Mouse (Mus musculus) gastrocnemius, adult 8-10 months (tissue): ENCODE results near the gene Themis. TPM values are rescaled to one million over a fixed set of nuclear protein-coding genes. Genes with fewer than 3 reads are reported as not detected.

Source experiments
- DNase-seq, 2 experiments: peaks; one replicate each; pipeline ENCODE4 v3.0.0; 2022; ENCODE audit warnings: low spot score in 2 of 2
- total RNA-seq, 4 experiments: library from RNA; stranded (reverse); gene quantifications; 2 replicates each; pipeline ENCODE4 v1.2.4; 2022

The Themis gene
- not detected for total RNA-seq

- no peak for DNase-seq
Observed at GRCm38 (mm10) chr10:28668261-28668660, at the start of gene Themis. TSS of gene Themis (plus strand) at chr10:28668360.

DNA sequence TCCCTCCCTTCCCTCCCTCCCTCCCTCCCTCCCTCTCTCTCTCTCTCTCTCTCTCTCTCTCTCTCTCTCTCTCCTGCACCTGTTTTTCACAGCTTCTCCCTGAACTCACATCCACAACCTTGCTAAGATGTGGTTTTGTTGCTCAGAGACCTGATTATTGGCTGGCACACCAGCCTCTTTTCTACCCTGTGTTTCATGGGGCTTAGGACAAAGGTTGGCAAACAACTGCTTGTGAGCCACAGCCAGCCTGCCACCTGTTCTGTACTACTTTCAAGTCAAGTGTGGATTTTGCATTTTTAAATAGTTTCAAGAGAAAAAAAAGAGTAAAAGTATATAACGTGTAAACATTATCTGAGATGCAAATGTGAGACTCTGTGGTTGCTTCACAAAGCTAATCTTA lies 48.7 kb upstream of the Themis start:
- DNase-seq: no peak

- DNase-seq: no peak
Observed at GRCm38 (mm10) chr10:28636096-28636495, 32.1 kb upstream of the Themis start.

- DNase-seq: no peak
Observed at GRCm38 (mm10) chr10:28641887-28642286, 26.3 kb upstream of the Themis start.

DNA sequence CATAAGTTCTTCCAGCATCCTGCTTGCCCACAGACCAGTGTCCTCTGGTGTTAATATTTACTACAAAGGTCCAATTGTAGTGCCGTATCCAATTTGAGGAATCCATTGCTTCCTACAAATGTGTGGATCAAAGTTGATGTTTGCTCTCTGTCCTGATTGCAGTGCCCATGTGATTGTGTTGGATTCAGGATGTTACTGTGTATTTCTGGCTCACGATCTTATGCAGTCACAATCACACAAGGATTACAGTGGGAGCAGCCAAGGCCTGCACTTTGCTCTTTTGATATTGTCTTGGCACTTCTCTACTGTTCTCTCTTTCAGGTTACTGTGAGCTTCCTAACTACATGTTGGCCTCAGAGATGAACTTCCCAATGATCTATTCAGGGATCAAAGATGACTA lies 20.3 kb upstream of the Themis start:
- no peak for DNase-seq

GRCm38 (mm10) chr10:28649109-28649899 lies 18.9 kb upstream of the Themis start:
- no peak for DNase-seq

GRCm38 (mm10) chr10:28649900-28650160 lies 18.3 kb upstream of the Themis start:
- DNase-seq: no peak

GRCm38 (mm10) chr10:28651910-28652309 lies 16.2 kb upstream of the Themis start:
- DNase-seq: no peak

GRCm38 (mm10) chr10:28654733-28655132 lies 13.4 kb upstream of the Themis start:
- no peak for DNase-seq

DNA sequence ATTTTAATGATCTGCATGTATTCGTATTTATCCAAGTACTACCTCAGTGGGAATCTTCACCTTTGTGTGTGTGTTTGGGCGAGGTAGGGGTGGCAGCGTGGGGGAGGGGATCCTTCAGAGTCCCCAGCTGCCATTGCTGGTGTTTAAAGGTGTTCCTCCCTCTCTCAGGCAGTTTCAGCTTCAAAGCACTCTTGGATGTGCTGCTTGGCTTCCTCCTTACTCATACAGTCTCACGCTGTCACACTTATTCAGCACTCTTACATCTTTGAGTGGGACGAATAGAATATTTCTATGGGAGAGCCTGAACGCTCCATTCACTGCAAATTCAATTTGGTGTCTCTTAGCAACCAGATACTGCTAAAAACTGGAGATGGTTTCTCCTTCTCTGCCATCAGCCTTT lies 3.0 kb upstream of the Themis start:
- DNase-seq: no peak

DNA sequence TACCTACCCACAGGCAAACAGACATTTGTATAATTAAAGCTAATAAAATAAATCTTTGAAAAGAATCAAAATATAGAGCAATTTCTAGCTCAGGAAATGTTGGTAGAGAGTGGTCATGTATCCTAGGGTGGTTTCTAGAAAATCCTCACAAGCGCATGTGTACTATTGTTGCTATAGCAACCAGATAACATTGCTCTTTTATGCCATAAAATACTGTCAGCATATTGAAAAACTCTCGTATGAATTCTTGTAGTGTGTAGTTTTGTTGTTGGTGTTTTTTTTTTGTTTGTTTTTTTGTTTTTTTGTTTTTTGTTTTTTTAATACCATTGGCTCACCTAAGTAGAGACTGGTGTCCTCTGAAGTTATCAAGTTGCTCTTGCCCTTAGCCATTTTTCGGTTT lies 5.8 kb downstream of the Themis start:
- no peak for DNase-seq

GRCm38 (mm10) chr10:28675337-28675736 lies 7.2 kb downstream of the Themis start:
- no peak for DNase-seq

DNA sequence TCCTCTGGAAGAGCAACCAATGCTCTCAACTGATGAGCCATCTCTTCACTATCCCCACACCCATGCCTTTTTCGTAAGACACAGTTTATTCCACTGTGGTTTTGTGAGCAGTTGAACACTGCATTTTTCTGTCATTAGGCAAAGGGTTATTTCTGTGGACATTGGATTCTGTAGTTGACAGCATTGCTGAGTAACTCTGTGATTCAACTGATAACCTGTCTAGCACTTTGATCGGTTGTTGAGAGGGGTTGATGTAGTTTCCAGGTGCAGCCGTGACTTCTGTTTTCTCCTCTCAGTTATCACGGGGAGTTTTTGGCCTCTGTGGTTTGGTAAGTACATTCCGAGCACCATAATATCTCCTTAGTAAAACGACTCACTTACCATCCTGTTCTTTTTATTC lies 26.8 kb downstream of the Themis start:
- no peak for DNase-seq

- no peak for DNase-seq
Observed at GRCm38 (mm10) chr10:28696032-28696431, 27.9 kb downstream of the Themis start.

DNA sequence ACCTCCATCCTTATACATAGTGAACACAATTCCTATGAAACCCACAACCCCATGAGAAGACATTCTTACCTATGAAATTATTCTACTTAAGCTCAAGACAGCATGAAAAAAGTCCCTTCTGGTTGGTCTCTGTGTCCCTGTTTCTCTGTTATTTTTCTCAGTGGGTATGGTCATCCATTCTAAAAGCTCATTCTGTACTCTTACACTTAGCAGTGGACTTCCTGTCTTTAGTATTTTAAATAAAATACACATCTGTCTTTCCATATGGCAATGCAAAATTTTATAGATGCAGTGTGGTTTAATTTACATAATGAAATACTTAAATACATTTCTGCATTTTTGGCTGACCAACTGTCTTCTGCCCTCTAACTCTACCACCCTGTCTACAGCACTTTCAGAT lies 30.0 kb downstream of the Themis start:
- no peak for DNase-seq

- no peak for DNase-seq
Observed at GRCm38 (mm10) chr10:28721828-28722227, 53.7 kb downstream of the Themis start.

DNA sequence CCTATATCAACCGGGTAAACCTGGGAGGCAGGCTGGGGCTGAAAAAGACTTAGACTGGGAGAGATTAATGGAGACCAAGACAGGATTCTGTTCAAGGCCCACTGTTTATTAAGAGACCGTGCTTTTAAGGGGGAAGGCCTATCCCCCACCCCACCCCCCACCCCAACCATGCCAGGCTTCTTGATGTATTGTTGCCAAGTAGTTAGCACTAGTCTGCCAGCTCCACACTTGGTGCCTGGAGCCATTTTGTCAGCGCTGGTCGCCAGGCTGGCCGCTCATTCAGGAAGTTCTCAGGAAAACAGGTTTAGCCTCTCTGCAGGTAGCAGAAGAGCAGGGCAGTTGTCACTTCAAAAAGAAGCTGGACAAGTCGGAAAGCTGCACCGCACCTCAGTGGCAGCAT lies 55.1 kb downstream of the Themis start:
- DNase-seq: no peak

- no peak for DNase-seq
Observed at GRCm38 (mm10) chr10:28730122-28730521, 62.0 kb downstream of the Themis start.

DNA sequence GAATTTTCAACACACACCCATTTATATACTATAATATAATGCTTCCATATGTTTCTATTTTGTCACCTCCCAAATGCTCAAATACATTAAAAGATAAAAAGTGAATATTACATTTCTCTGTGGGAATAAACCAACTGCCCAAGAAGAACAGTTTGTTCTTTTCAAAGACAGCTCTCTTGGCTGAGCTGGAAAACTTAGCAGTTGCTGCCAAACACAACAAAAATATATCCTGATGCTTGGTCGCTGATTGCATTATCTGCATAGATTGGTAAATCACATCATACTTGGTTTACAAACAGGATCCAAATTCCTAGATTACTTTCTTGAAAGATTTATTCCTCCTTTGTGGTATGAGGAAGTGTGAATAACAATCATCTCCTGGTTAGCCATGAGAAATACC lies 69.8 kb downstream of the Themis start:
- no peak for DNase-seq

GRCm38 (mm10) chr10:28746426-28746825 lies 78.3 kb downstream of the Themis start:
- DNase-seq: no peak

DNA sequence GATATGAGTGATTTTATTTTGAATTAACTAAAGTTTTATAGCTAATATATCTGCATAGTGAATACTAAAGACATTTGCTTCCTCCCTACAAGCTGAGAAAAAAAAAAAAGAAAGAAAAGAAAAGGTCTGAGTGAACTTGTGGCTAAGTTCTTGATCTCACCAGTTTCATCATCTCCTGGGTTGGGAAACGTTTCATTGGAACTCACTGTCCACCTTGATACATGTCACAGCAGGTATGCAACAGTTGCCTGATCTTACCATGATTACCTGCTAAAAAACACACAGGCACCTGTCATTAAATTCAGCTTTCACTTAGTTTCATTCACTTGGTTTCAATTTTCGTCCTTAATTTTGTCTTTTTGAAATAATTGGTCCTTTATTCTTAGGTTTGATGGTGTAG lies 85.2 kb downstream of the Themis start:
- no peak for DNase-seq

GRCm38 (mm10) chr10:28754927-28755326 lies 86.8 kb downstream of the Themis start:
- DNase-seq: no peak

DNA sequence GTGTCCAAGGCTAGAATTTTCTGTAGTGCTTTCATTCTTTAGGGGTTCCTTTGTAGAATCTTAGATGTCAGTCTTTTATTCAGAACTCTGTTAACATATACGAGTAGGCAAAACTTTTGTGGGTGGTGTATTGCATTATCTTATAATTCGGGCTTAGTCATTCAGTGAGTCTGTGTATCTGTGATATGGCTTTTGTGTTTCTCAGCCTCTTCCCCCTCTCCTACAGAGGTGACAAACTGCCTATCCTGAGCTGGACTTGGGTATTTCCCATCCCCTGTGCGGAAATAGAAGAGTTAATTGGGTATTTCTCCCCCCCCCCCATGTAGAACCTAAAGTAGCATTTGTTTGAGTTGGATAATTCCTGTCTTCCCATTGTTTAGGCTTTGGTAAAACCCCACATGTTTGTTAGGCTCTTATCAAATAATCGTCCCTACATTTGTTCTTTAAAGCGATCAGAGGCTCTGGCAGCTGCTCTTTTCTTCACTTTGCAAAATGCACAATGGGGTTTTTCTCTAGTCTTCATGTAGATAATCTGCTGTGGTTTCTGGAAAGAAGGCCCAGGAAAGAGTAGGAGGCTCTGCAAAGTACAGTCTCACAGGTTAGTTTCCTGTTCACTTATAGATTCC lies 108.7 kb downstream of the Themis start:
- DNase-seq: no peak
